Mouse (Mus musculus): Measurements from ENCODE around the gene Stag1. TPM values are rescaled to one million over a fixed set of nuclear protein-coding genes. Genes with fewer than 3 reads are reported as not detected.
"Not testable (repeated sequence)": the region's sequence is repeated elsewhere in the genome, so short reads cannot be mapped to it uniquely, and the experiment has no call there.

Stag1 gene
- polyA plus RNA-seq, 1 experiment from 2014 or later: 40.9 TPM

DNA sequence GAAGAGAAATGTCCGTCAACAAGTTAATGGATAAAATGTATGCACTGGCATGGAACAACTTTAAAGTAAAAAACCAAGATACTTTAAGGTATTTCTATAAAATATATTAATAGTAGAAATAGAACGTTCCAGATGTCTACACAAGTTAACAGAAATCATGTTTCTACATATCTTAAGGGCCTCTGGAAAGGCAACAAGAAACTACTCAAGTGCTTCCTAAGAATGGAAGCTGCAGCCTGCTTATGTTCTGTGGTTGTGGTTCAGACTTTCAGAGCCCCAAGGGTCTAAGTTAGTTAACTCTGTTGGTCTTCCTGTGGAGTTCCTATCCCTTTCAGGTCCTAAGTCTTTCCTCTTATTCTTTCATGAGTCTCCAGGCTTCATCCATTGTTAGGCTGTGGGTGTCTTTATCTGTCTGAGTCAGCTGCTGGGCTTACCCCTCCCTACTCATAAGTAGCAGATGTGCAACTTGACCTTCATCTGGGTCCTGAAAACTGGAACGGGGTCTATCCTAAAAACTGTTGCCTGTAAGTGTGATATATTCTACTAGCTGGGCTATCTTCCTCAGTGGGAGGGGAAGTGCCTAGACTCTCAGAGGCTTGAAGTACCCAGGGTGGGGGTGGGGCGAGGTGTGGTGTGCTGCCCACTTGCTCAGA, 138.5 kb downstream of the Stag1 start:
- Histone ChIP-seq H3K4me3 (replicated peaks; ENCODE audit: low read depth, low read length) (no peak overlapping the region), H3K36me3 (ENCODE audit: insufficient read depth, low read length) (no peaks in the 10 kb centered on the region), H3K4me2 (ENCODE audit: low read length) (no peak overlapping the region), H3K27ac (no peak overlapping the region), H3K4me1 (replicated peaks; ENCODE audit: insufficient read depth, low read length) (no peaks in the 10 kb centered on the region), H3K9ac (ENCODE audit: low read depth, low read length) (no peak overlapping the region), H3K27me3 (ENCODE audit: insufficient read depth, low read length) (no peaks in the 10 kb centered on the region), H3K9me3 (replicated peaks; ENCODE audit: low read length) (no peaks in the 10 kb centered on the region)
- TF ChIP-seq CTCF (IDR thresholded peaks at IDR 0.05; ENCODE audit: low read depth): no peak
- WGBS: 76% methylated on average over 4 of the region's 4 CpGs
- ATAC-seq (replicated peaks; ENCODE audit: low FRiP score, low read depth) (no peak), DNase-seq (ENCODE audit: low spot score) (no peak)

DNA sequence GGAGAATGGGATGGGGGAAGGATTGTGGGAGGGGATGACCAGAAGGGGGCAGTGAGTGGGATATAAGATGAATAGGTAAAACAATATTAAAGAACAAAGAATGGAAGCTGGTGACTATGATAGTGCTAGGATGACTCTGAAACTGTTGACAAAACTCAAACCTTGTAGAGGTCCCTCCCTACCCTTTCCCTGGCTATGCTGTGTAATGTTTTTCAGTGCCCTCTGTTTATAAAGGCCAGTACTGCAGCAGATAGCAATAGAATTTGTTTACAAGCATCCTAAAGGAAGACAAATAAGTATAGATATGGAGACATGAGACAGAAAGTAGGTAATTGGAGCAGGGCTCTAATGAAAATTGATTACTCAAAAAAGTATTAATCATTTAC, 139.0 kb downstream of the Stag1 start:
- DNase-seq (ENCODE audit: low spot score): no peak
- TF ChIP-seq CTCF (IDR thresholded peaks at IDR 0.05; ENCODE audit: low read depth): no peak
- Histone ChIP-seq H3K4me1 (replicated peaks; ENCODE audit: insufficient read depth, low read length) (no peaks in the 10 kb centered on the region), H3K27ac (no peak overlapping the region), H3K4me2 (ENCODE audit: low read length) (no peak overlapping the region), H3K27me3 (ENCODE audit: insufficient read depth, low read length) (no peaks in the 10 kb centered on the region), H3K4me3 (replicated peaks; ENCODE audit: low read depth, low read length) (no peak overlapping the region), H3K9ac (ENCODE audit: low read depth, low read length) (no peak overlapping the region), H3K36me3 (ENCODE audit: insufficient read depth, low read length) (no peaks in the 10 kb centered on the region), H3K9me3 (replicated peaks; ENCODE audit: low read length) (no peaks in the 10 kb centered on the region)
- ATAC-seq (replicated peaks; ENCODE audit: low FRiP score, low read depth): no peak

DNA sequence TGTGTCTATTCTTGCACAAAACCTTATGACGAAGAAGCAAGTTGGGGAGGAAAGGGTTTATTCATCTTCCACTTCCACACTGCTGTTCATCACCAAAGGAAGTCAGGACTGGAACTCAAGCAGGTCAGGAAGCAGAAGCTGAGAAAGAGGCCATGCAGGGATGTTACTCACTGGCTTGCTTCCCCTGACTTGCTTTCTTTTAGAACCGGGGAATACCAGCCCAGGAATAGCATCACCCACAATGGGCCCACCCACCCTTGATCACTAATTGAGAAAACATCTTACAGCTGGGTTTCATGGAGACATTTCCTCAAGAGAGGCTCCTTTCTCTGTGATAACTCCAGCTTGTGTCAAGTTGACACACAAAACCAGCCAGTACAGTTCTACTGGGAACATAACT, 179.6 kb downstream of the Stag1 start:
- H3K27ac ChIP-seq; DNase-seq (ENCODE audit: low spot score); H3K27me3 ChIP-seq (ENCODE audit: insufficient read depth, low read length); ATAC-seq (replicated peaks; ENCODE audit: low FRiP score, low read depth); H3K9ac ChIP-seq (ENCODE audit: low read depth, low read length); H3K4me3 ChIP-seq (replicated peaks; ENCODE audit: low read depth, low read length); H3K9me3 ChIP-seq (replicated peaks; ENCODE audit: low read length); H3K4me2 ChIP-seq (ENCODE audit: low read length); H3K36me3 ChIP-seq (ENCODE audit: insufficient read depth, low read length); H3K4me1 ChIP-seq (replicated peaks; ENCODE audit: insufficient read depth, low read length): not testable (repeated sequence)
- 73% methylated on average over 2 of the region's 2 CpGs for whole genome bisulfite sequencing

DNA sequence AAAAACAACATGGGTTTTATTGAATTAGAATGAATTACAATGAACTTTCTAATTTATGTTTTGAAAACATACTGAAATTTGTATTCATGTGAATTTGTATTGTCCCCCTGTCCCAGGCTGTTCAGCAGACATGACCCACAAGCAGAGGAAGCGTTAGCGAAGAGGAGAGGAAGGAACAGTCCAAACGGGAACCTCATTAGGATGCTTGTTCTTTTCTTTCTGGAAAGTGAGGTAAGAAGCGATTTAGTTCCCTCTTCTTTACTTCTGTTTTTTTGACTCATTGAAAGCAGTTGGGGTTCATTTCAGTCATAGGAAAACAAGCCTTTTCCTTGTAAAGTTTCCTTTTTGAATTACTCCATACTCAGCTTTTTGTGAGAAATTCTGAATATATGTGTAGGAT, 268.4 kb downstream of the Stag1 start:
- ATAC-seq (replicated peaks; ENCODE audit: low FRiP score, low read depth) (no peak), DNase-seq (ENCODE audit: low spot score) (no peak)
- no peak overlapping the region for H3K4me2 ChIP-seq (ENCODE audit: low read length)
- no peak overlapping the region for H3K9ac ChIP-seq (ENCODE audit: low read depth, low read length)
- H3K4me3 ChIP-seq (replicated peaks; ENCODE audit: low read depth, low read length): no peak overlapping the region
- no peaks in the 10 kb centered on the region for H3K4me1 ChIP-seq (replicated peaks; ENCODE audit: insufficient read depth, low read length)
- H3K27me3 ChIP-seq (ENCODE audit: insufficient read depth, low read length): no peaks in the 10 kb centered on the region
- TF ChIP-seq CTCF (IDR thresholded peaks at IDR 0.05; ENCODE audit: low read depth): no peak
- 90% methylated on average over 4 of the region's 4 CpGs for WGBS
- no peaks in the 10 kb centered on the region for H3K9me3 ChIP-seq (replicated peaks; ENCODE audit: low read length)
- H3K27ac ChIP-seq: no peak overlapping the region
- no peaks in the 10 kb centered on the region for H3K36me3 ChIP-seq (ENCODE audit: insufficient read depth, low read length)

DNA sequence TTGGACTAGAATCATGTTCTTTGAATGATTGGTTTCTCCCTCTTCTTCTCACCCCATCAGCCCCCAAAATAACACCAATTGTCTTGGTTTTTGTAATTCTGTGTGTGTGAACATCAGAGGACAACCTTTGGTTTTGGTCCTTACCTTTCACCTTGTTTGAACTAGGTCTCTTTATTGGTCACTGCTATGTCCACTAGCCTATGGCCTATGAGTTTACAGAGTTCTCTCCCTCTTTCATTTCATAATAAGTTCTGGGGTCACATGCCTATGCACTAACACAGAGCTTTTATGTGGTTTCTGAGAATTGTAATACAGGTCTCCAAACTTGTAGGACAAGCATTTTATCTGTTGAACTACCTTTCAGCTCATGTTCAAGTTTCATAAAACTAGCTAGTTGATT, 272.0 kb downstream of the Stag1 start:
- TF ChIP-seq CTCF (IDR thresholded peaks at IDR 0.05; ENCODE audit: low read depth): no peak
- no peaks in the 10 kb centered on the region for H3K4me1 ChIP-seq (replicated peaks; ENCODE audit: insufficient read depth, low read length)
- H3K36me3 ChIP-seq (ENCODE audit: insufficient read depth, low read length): no peaks in the 10 kb centered on the region
- H3K9ac ChIP-seq (ENCODE audit: low read depth, low read length): no peak overlapping the region
- no peaks in the 10 kb centered on the region for H3K27me3 ChIP-seq (ENCODE audit: insufficient read depth, low read length)
- no peak for DNase-seq (ENCODE audit: low spot score)
- no peaks in the 10 kb centered on the region for H3K9me3 ChIP-seq (replicated peaks; ENCODE audit: low read length)
- no peak for ATAC-seq (replicated peaks; ENCODE audit: low FRiP score, low read depth)
- no peak overlapping the region for H3K4me3 ChIP-seq (replicated peaks; ENCODE audit: low read depth, low read length)
- H3K4me2 ChIP-seq (ENCODE audit: low read length): no peak overlapping the region
- no peak overlapping the region for H3K27ac ChIP-seq

DNA sequence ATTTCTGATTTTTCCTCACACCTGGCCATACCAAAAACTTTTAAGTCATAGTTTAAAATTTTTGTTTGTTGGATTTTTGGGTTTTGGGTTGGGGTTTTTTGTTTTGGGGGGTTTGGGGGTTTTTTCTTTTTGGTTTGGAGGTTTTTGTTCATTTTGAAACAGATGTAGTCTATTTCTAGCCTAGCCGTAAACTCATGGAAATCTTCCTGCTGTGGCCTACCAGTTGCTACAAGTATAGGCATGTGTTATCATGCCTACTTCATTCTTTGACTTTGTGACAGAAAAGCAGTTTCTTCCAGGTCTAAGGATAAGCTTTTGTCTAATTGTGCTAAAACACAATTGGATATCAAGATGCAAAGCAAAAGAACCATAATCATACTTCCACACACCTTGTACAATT, 298.5 kb downstream of the Stag1 start:
- Histone ChIP-seq H3K4me3 (replicated peaks; ENCODE audit: low read depth, low read length) (no peak overlapping the region), H3K4me1 (replicated peaks; ENCODE audit: insufficient read depth, low read length) (no peaks in the 10 kb centered on the region), H3K9me3 (replicated peaks; ENCODE audit: low read length) (no peaks in the 10 kb centered on the region), H3K4me2 (ENCODE audit: low read length) (no peak overlapping the region), H3K27ac (no peak overlapping the region), H3K36me3 (ENCODE audit: insufficient read depth, low read length) (0 out of 2 replicates have a peak, but pooled peaks cover 2% of the 10 kb centered on the region), H3K9ac (ENCODE audit: low read depth, low read length) (no peak overlapping the region), H3K27me3 (ENCODE audit: insufficient read depth, low read length) (no peaks in the 10 kb centered on the region)
- ATAC-seq (replicated peaks; ENCODE audit: low FRiP score, low read depth): no peak
- WGBS: 97% methylated on average over 1 of the region's 1 CpGs
- TF ChIP-seq CTCF (IDR thresholded peaks at IDR 0.05; ENCODE audit: low read depth): no peak
- no peak for DNase-seq (ENCODE audit: low spot score)

DNA sequence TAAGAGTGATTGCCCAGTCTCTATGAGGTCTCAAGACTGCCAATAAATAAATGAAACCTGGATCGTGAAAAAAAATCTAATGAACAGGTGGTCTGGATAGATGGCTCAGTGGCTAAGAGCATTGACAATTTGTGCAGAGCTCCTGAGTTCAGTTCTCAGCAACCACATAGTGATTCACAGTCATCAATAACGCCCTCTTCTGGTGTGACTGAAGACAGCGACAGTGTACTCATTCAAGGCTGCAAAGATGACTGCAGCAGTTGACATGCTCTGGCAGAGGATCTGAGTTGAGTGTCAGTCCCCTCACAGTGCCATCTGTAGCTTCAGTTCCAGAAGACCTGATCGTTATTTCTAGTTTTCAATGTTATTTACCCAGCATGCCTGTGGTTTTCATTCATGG, 300.4 kb downstream of the Stag1 start:
- no peak overlapping the region for H3K27ac ChIP-seq
- no peaks in the 10 kb centered on the region for H3K4me1 ChIP-seq (replicated peaks; ENCODE audit: insufficient read depth, low read length)
- no peaks in the 10 kb centered on the region for H3K9me3 ChIP-seq (replicated peaks; ENCODE audit: low read length)
- DNase-seq (ENCODE audit: low spot score): no peak
- 88% methylated on average over 4 of the region's 4 CpGs for WGBS
- ATAC-seq (replicated peaks; ENCODE audit: low FRiP score, low read depth): no peak
- no peak overlapping the region for H3K9ac ChIP-seq (ENCODE audit: low read depth, low read length)
- H3K4me2 ChIP-seq (ENCODE audit: low read length): no peak overlapping the region
- H3K36me3 ChIP-seq (ENCODE audit: insufficient read depth, low read length): 0 out of 2 replicates have a peak, but pooled peaks cover 2% of the 10 kb centered on the region
- no peak overlapping the region for H3K4me3 ChIP-seq (replicated peaks; ENCODE audit: low read depth, low read length)
- 0 out of 2 replicates have a peak, but pooled peaks have one; percentile 7 for TF ChIP-seq CTCF (IDR thresholded peaks at IDR 0.05; ENCODE audit: low read depth)
- no peaks in the 10 kb centered on the region for H3K27me3 ChIP-seq (ENCODE audit: insufficient read depth, low read length)

Measured in kidney, postnatal 0 days (tissue).